Mouse (Mus musculus) heart, embryonic 15.5 days (tissue): ENCODE measurements at regions not wholly inside any gene's neighbourhood (a gene's known extent, or its start where the extent isn't known, plus 50 kb on each side); places are given as distances from the start of the nearest gene placed in this dataset.

ENCODE experiments used
- ATAC-seq: fragments of 200-750 bp; cut with Nextera tagmentation; replicated peaks from 2 replicates; pipeline ENCODE4 v1.8.0; 2017; ENCODE audit warnings: low read depth, moderate TSS enrichment; ENCODE audit not compliant: insufficient number of reproducible peaks, insufficient read depth, low FRiP score
- H3K27ac ChIP-seq: fragments of 300-500 bp; sonication (generic); 2 replicates; pipeline ENCODE4 v1.5.1; 2015; ENCODE audit warnings: mild to moderate bottlenecking, inconsistent platforms
- H3K27me3 ChIP-seq: fragments of 300-500 bp; sonication (generic); 2 replicates; pipeline ENCODE4 v1.6.1; 2015; ENCODE audit warnings: inconsistent platforms
- H3K36me3 ChIP-seq: fragments of 300-500 bp; sonication (generic); 2 replicates; pipeline ENCODE4 v1.6.1; 2015; ENCODE audit warnings: mild to moderate bottlenecking, inconsistent platforms
- H3K4me1 ChIP-seq: fragments of 300-500 bp; sonication (generic); replicated peaks from 2 replicates; pipeline ENCODE4 v1.6.1; 2015; ENCODE audit warnings: inconsistent platforms
- H3K4me2 ChIP-seq: fragments of 300-500 bp; sonication (generic); 2 replicates; pipeline ENCODE4 v1.6.1; 2015; ENCODE audit warnings: inconsistent platforms, mild to moderate bottlenecking, moderate library complexity
- H3K4me3 ChIP-seq: fragments of 300-500 bp; sonication (generic); 2 replicates; pipeline ENCODE4 v1.5.1; 2015; ENCODE audit warnings: mild to moderate bottlenecking, inconsistent platforms
- H3K9ac ChIP-seq: fragments of 300-500 bp; sonication (generic); 2 replicates; pipeline ENCODE4 v1.6.1; 2015; ENCODE audit warnings: mild to moderate bottlenecking, inconsistent platforms
- H3K9me3 ChIP-seq: fragments of 300-500 bp; sonication (generic); replicated peaks from 2 replicates; pipeline ENCODE4 v1.6.1; 2016; ENCODE audit warnings: inconsistent platforms
- WGBS: fragments of 180-500 bp; shearing (Covaris S2); methylation state at CpG from one replicate; pipeline ENCODE4 v1.1.7; 2015; ENCODE audit warnings: mixed read lengths; 5-methylcytosine and 5-hydroxymethylcytosine counted together

GRCm38 (mm10) chr1:135665484-135665883 is 54.4 kb upstream of the Csrp1 start:
- H3K27ac ChIP-seq = no peak overlapping the region
- 68% methylated on average over 8 of the region's 8 CpGs for WGBS
- ATAC-seq = no peak
- no peaks in the 10 kb centered on the region for H3K36me3 ChIP-seq
- H3K9ac ChIP-seq = no peak overlapping the region
- H3K27me3 ChIP-seq = no peaks in the 10 kb centered on the region
- H3K9me3 ChIP-seq = no peaks in the 10 kb centered on the region
- H3K4me1 ChIP-seq = peaks cover 30% of the 10 kb centered on the region
- no peak overlapping the region for H3K4me3 ChIP-seq
- no peak overlapping the region for H3K4me2 ChIP-seq

DNA sequence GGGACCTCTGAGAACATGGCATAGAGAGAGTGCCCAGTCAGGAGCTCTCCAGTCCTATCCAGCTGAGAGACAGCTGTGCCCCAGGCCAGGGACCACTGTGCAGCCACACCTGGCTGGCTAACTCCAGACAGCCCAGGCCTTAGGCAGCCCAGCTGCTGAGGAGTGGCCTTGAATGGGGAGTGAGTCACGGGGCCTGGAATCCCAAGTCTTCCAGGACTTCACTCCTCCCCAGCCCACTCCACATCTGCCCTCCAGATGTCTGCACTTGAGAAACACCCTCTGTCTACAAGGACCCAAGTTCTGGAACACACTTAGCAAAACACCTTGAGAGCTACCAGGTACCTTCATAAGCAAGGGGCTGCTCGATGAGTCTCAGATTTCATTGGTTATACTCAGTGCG is 51.5 kb upstream of the Csrp1 start:
- Histone ChIP-seq H3K9ac (no peak overlapping the region), H3K4me1 (peaks cover 55% of the 10 kb centered on the region), H3K4me3 (no peak overlapping the region), H3K4me2 (no peak overlapping the region), H3K27me3 (no peaks in the 10 kb centered on the region), H3K9me3 (no peaks in the 10 kb centered on the region), H3K27ac (no peak overlapping the region), H3K36me3 (no peaks in the 10 kb centered on the region)
- ATAC-seq = no peak
- 80% methylated on average over 3 of the region's 3 CpGs for WGBS

GRCm38 (mm10) chr1:135668951-135669350 is 50.9 kb upstream of the Csrp1 start:
- H3K9me3 ChIP-seq = no peaks in the 10 kb centered on the region
- H3K4me1 ChIP-seq = peaks cover 60% of the 10 kb centered on the region
- H3K36me3 ChIP-seq = no peaks in the 10 kb centered on the region
- no peak overlapping the region for H3K4me2 ChIP-seq
- ATAC-seq = no peak
- H3K27me3 ChIP-seq = no peaks in the 10 kb centered on the region
- H3K4me3 ChIP-seq = no peak overlapping the region
- H3K9ac ChIP-seq = no peak overlapping the region
- 72% methylated on average over 7 of the region's 7 CpGs for WGBS
- H3K27ac ChIP-seq = no peak overlapping the region

GRCm38 (mm10) chr1:135669803-135670202 is 50.1 kb upstream of the Csrp1 start:
- 41% methylated on average over 7 of the region's 7 CpGs for WGBS
- no peaks in the 10 kb centered on the region for H3K9me3 ChIP-seq
- H3K4me3 ChIP-seq = no peak overlapping the region
- H3K36me3 ChIP-seq = no peaks in the 10 kb centered on the region
- peak overlapping the region; percentile 2; the same call in 1 of the 2 replicates for H3K27ac ChIP-seq
- H3K4me1 ChIP-seq = peaks cover 60% of the 10 kb centered on the region
- no peak overlapping the region for H3K9ac ChIP-seq
- H3K4me2 ChIP-seq = peak overlapping the region; percentile 54; the same call in 1 of the 2 replicates
- H3K27me3 ChIP-seq = no peaks in the 10 kb centered on the region
- ATAC-seq = 0 out of 2 replicates have a peak, but pooled peaks have one; percentile 15
